Mouse (Mus musculus): Measurements from ENCODE around the gene Hpn. TPM values are rescaled to one million over a fixed set of nuclear protein-coding genes. Genes with fewer than 3 reads are reported as not detected.

The Hpn gene
- polyA plus RNA-seq, 1 experiment = 0.16 TPM

DNA sequence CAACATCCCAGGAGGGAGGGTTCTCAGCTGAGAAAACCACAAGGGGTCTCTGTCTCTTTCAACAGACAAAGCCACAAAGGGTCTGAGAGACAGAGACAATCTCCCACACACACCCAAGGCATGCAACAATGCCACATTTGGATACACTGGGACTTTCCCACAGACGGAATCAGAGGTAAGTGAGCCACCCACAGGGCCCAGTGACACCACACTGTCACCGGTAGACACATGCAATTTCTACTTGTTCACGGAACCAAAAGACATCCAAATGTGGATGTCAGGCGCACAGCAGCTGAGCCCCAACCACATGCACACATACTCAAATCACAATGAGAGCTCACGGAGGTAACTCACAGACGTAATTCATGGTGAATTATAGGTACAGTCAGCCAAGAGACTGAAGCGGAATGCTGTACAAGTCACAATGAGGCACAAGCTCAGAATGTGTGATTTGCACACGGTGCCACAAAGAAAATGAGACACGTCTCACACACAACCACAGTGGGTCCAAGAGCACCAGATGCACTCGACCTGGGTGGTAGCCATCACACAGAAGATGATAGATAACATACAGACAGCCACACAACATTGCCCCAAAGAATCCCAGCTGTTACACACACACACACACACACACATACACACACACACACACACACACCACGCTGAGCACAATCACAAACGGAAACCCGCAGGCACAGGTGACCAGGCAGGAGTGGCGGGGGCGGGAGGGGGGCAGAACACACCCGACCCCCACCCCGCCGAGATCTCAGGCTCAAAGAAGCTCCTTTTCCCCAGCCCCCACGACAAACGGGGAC is 34.9 kb upstream of the Hpn start:
- TF ChIP-seq GATA1 (IDR thresholded peaks at IDR 0.05; ENCODE audit: low read length) = no peak

GRCm38 (mm10) chr7:31149271-31149670 is 34.2 kb upstream of the Hpn start:
- no peak for TF ChIP-seq GATA1 (IDR thresholded peaks at IDR 0.05; ENCODE audit: low read length)

GRCm38 (mm10) chr7:31148756-31149155 is 33.7 kb upstream of the Hpn start:
- no peak for TF ChIP-seq GATA1 (IDR thresholded peaks at IDR 0.05; ENCODE audit: low read length)

- no peak for TF ChIP-seq GATA1 (IDR thresholded peaks at IDR 0.05; ENCODE audit: low read length)
Observed at GRCm38 (mm10) chr7:31148086-31148485, 33.0 kb upstream of the Hpn start.

GRCm38 (mm10) chr7:31145596-31146160 is 30.6 kb upstream of the Hpn start:
- TF ChIP-seq GATA1 (IDR thresholded peaks at IDR 0.05; ENCODE audit: low read length) = no peak

- no peak for TF ChIP-seq GATA1 (IDR thresholded peaks at IDR 0.05; ENCODE audit: low read length)
Observed at GRCm38 (mm10) chr7:31144886-31145285, 29.8 kb upstream of the Hpn start.

DNA sequence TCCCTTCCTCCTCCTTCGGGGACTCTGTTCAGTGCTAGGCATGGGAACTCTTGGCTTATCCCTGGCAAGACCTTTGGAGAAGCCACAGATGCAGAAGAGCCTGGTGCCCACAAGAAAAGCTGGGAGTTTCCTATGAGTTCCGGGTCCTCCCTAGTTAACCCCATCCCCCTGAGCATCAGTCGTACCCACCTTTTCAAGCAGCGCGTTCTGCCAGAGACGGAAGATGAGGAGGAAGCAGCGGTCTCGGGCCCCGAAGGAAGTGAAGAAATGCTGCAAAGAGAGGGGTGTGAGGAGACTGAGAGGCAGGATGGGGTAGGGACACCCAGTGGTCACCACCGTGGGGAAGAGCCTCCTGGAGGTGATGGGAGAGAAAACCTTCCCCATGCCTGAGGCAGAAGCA is 25.9 kb upstream of the Hpn start:
- TF ChIP-seq GATA1 (IDR thresholded peaks at IDR 0.05; ENCODE audit: low read length) = no peak

DNA sequence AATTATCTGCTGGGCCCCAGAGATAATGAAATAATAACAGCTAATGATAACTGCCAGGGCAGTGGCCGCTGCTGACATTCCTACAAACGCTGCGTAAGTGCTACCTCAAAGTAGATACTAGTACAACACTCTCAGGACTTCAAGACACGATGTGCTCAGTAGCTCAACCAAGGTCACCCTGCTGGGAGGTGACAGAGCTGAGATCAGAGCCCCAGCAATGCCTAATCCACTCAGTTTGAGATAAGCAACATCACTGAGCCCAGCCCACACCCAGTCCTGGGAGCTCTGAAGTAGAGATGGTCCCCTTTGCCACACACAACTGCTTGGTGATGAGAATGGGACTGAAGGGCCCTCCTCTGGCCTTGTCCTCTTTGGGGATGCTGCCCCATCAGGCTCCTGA is 25.2 kb upstream of the Hpn start:
- TF ChIP-seq GATA1 (IDR thresholded peaks at IDR 0.05; ENCODE audit: low read length) = no peak

GRCm38 (mm10) chr7:31139765-31140164 is 24.7 kb upstream of the Hpn start:
- no peak for TF ChIP-seq GATA1 (IDR thresholded peaks at IDR 0.05; ENCODE audit: low read length)

GRCm38 (mm10) chr7:31135717-31136116 is 20.6 kb upstream of the Hpn start:
- no peak for TF ChIP-seq GATA1 (IDR thresholded peaks at IDR 0.05; ENCODE audit: low read length)

GRCm38 (mm10) chr7:31131866-31132265 is 16.8 kb upstream of the Hpn start:
- no peak for TF ChIP-seq GATA1 (IDR thresholded peaks at IDR 0.05; ENCODE audit: low read length)

GRCm38 (mm10) chr7:31130841-31131240 is 15.8 kb upstream of the Hpn start:
- no peak for TF ChIP-seq GATA1 (IDR thresholded peaks at IDR 0.05; ENCODE audit: low read length)

- TF ChIP-seq GATA1 (IDR thresholded peaks at IDR 0.05; ENCODE audit: low read length) = no peak
Observed at GRCm38 (mm10) chr7:31130197-31130596, 15.1 kb upstream of the Hpn start.

DNA sequence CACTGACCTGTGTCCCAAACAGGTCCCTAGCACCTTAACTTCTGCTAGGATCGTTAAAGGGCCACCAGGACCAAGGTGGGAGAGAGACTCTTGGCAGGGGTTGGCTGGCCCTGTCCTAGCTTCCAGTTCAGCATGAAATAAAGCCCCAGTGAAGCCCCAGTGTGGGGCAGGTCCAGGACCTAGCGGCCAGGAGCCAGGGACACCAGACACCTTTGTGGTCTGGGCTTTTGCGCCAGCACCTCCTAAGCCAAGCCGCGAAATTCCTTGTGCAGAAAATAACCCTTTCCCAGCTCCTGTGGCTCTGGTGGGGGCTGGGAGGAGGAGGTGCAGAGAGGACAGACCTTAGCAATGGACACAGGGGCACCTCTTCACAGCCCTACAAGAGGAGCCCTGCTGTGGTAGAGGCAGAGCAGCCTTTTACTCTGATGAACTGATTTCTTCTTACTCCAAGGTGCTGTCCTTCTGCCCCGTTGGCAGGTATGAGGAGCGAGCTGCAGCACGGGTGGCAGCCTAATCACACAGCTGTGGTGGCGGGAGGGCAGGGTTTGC is 13.1 kb upstream of the Hpn start:
- no peak for TF ChIP-seq GATA1 (IDR thresholded peaks at IDR 0.05; ENCODE audit: low read length)

DNA sequence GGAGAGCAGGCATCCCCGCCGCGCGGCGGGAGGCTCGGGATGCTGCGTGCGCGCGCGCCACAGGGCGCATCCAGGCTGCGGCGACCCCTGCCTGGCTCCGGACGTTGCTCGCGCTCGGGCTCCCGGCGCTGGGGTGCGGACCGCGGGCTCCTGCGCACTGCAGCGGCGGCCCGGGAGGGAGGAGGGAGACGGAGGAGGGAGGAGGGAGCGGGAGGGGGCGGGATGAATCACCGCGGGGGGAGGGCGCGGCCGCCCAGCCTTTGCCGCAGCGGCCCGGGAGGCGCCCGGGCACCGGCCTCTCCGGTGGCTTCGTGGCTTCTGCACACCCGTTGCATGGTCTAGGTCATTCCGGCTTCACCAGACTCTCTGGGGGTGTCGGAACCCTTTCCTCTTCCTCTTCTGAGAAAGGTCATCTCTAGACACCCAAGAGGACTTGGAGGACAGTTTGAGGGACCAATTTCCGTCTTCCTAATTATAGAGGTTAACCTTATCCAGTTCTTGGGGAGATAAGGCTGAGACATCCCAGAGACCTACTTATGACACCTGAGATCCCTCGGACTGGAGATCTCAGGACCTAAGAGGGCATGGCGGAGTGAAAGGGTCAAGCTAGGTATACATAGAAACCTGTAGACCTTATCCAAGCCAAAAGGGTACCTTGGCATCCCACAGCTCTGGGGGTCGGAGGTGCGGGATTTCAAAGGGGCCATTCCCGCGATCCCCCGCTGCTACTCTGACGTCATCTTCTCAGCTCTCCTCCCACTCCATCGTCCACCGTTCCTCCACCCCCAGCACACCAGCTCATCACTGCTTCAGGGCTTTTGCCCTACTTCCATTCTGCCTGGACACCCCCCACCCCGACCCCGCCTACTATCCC is 12.0 kb upstream of the Hpn start, which contains the start of gene Scn1b:
Gene Scn1b (minus strand): TSS at position 153 of the 874 bp plus-strand sequence.
- TF ChIP-seq GATA1 (IDR thresholded peaks at IDR 0.05; ENCODE audit: low read length) = no peak

Measured in G1E-ER4 (cell line).